Mouse (Mus musculus) erythroblast, adult 5-6 weeks (primary cell): ENCODE measurements at regions not wholly inside any gene's neighbourhood (a gene's known extent, or its start where the extent isn't known, plus 50 kb on each side); places are given as distances from the start of the nearest gene placed in this dataset.

Source experiments
- ATAC-seq: replicated peaks from 2 replicates; pipeline ENCODE4 v1.8.0; 2016; ENCODE audit warnings: moderate number of reproducible peaks, mild to moderate bottlenecking, moderate TSS enrichment, inconsistent platforms; ENCODE audit not compliant: poor library complexity, low FRiP score, severe bottlenecking

DNA sequence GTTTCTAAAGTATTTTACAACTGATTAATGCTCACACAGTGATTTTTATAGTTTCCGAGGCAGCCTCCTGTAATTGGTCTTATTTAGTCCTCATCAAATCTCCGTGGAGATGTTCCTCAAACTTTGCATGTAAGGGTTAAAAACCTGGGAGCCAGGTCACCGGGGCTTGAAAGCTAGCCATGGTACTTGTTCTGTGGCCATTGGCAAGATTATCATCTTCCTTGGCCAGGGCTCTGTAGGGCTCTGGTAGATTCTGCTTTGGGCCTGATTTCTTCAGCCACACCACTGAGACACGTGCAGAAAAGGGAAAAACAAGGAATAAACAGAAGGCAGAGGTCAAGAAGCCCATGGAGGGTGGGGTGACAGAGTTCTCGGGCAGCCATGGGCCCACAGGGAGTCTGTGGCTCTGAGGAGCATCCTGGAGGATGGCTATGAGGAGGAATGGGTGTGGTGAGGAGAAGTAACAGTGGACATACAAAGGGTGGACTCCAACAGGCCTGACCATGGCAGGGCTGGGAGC is 50.7 kb upstream of the Eps8l3 start:
- ATAC-seq, result 0 out of 2 replicates have a peak, but pooled peaks have one; percentile 20

DNA sequence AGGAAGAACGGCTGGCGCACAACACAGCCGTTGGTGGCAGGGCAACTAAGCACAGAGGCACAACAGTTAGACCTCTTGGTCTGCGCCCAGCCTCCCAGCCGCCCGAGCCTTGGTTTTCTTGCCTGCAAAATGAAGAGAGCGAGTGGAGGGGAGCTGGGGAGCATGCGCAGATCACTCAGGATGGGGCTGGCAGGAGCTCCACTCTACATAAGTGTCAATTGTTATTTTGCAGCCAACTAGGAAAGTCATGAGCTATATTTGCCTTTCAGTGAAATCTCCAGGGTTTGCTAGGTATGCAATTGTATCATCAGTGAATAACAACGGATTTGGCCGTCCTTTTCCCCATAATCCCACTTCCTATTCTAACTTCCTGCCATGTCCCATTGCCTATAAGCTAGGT is 51.6 kb upstream of the Eps8l3 start:
- ATAC-seq, result no peak

DNA sequence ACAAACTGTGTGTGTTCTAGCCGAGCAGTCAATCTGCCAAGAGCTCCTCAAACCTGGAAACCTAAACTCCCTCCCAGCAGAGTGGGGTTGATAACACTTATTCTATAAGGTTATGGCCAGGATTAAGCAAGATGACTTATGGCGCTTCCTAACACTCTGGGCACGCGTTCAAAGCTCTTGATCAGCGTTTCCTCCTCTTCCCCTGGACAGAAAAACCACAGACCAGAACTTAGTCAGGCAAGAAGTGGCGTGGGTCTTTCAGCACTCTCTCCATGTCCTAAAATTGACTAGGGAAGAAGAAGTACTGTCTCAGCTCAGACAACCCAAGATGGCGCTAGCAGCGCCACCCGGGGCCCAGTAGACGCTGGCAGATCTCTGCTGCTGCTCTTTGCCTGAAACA is 52.7 kb upstream of the Eps8l3 start:
- ATAC-seq, result no peak

DNA sequence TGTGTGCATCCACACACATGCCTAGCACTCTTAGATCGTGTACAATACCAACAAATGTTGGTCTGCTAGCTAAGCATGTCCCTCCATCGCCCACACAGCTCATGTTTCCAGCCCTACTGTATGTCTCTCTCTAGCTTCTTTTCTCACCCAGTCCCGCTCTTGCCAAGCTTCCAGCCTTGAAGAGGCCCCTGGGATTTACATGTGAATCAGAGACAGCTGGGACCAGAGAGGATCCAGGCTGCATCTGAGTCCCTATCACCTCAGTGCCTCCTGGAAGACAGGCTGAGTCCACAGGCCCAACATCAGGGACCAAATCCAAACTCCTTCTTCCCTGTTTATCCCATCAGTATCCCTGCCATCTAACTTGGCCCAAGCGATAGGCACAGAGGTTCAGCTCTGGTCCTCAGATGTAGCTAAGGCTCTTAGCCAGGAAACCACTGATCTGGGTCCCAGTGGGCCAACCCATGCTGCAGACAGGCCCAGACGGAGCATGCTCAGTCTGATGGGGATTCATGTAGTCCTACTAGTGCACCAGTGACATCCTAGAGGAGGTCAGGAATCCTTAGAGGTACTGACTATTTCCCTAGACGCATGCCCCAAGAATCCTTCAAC is 53.3 kb upstream of the Eps8l3 start:
- no peak for ATAC-seq

DNA sequence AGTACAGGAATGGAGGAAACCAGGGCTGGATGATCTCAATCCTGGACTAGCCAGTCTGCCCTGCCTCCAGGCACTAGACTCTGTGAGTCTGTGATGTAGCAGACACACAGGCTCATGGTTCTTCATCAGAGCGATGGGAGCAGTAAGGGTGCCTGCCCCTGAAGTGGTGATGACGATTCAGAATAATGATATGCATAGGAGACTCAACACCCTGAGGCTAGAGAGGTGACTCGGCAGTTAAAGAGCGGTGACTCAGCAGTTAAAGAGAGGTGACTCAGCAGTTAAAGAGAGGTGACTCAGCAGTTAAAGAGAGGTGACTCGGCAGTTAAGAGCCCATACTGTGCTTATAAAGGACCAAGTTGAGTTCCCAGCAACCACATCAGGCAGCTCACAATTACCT is 53.9 kb upstream of the Eps8l3 start:
- ATAC-seq, result no peak

DNA sequence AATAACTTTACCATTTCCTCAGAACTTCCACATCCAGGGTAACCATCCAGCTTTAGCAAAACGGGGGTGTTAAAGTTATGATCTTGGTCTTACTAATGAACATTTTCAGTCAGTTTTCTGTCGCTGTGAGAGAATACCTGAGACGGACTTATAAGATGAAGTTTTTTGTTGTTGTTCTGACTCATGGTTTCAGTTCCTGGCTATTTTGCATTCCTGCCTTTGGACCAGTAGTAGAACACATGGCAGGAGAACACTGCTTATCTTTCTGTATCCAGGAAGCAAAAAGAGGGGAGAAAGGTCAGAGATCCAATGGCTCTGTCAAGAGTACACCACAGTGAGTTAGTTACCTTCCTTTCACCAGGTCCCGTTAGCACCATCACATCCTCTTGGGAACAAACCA is 54.5 kb upstream of the Eps8l3 start:
- no peak for ATAC-seq

DNA sequence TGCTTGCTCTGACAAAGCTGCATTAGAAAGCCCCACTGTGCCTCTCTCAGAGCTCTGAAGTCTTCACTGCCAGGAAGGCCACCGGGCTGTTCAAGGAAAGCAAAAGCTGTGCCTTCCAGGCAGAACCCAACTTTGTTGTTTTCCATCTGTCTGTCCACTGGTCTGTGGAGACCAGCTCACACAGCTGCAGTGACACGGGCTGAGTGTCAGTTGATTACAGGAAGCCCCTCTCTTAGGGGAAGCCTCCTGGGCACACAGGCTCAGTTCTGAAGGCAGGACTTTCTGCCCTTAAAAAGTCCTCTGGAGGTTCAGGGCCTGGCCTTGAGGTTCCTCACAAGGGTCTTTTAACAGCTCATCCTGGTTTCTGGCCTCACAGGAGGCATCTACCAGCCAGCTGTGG is 55.1 kb upstream of the Eps8l3 start:
- ATAC-seq, result no peak

DNA sequence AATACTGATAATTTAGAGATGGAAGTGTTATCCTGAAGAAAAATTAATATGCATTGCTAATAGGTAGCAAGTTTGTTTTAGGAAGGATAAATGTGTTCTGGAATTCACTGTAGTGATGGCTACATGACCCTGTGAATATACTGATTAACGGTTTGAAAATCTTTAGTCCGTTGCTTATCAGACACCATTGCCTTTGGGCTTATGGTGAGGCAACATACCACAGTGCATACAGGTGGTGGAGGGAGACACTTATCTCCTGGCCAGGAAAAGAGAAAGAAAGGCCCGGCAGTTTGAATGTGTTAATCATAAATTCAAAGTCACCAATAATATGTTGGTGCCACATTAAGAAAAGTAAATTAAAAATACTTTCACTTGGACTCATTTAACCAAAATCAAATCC is 57.4 kb upstream of the Eps8l3 start:
- no peak for ATAC-seq

DNA sequence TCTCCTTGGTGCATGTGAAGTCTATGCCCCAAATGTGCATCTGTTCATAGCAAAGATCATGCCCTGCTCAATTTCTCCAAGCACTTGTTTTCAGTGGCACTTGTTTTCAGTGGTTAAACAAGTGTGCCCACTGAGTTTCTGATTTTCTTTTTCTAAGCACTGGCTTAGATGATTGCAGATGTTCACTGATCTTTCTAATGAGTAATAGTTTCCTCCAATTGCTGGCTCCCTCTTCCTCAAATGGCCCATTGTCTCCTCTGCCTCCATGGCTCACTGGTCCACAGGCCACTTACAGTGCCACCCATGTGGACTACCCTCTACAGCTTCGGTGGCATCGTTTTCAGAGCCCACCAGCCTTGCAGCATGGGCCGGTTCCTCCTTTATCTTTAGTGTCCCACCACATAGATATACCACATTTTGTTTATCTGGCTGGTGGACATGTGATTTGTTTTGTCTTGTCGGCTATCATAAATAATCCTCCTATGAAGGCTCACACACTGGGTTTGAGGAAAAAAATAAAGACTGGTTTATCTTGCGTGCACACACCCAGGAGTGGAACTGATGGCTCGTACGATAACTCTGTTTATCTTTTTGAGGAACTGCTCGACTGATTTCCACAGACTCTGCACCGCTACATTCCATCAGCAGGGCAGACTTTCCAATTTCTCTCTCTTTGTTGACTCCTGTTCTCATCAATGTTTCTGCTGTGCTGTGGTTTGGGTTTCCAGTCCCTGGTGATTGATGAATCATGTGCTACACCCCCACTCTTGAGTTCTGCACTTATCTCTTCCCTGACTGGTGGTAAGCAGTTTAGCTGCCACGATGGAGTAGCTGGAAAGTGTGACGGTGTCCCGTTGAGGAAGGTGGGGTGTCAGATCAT is 58.2 kb upstream of the Eps8l3 start:
- no peak for ATAC-seq

DNA sequence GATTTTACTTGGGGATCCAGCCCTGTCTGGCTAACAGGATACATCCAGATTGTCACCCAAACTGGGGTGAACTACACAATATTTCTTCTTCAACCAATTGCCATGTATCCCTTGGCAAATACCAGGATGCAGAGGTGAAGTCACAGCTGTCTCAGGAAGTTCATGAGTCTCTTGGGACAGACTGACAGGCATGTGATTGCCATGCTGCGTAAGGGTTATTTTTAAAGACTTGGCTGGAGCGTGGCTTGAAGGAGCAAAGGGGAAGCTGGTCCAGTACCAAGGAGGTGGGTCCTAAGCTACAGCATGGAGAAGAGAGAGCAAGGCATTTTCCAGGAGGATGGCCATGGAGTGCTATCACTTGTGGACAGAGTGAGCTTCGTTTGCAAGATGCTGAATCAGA is 55.8 kb upstream of the Csf1 start:
- ATAC-seq, result no peak

DNA sequence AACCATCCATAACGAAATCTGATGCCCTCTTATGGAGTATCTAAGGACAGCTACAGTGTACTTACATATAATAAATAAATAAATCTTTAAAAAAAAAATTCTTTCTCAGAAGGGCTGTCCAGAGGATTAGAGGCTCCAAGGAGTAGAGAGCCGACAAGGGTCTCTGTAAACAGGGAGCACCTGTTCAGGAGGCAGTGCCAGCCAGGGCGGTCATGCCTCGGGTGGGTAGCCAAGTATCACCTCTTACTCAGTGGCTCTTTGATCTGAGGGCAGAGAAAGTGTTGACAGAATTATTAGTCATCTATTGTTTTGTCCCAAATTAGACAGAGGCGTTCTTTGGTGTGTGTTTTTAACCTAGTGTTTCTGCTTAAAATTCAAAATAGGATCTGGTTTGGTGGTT is 54.0 kb upstream of the Csf1 start:
- ATAC-seq, result no peak

DNA sequence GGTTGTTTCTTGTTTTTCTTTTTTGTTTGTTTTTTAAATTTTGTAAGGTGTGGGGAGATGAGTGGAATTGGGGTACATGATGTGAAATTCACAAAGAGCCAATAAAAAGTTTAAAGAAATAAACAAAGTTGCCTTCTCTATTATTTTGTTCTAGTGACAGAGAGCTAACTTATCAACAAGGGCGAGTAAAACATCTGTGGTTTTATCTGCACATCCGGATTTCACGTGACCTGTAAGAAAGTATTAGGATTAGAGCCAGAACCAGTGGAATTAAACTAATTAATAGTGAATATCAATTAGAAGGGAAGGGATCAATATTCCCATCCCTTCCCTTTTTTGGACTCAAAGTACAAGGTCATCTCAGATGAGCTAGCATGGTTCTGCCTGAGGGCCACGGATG is 52.6 kb upstream of the Csf1 start:
- peak; percentile 44; the same call in 1 of the 2 replicates for ATAC-seq

DNA sequence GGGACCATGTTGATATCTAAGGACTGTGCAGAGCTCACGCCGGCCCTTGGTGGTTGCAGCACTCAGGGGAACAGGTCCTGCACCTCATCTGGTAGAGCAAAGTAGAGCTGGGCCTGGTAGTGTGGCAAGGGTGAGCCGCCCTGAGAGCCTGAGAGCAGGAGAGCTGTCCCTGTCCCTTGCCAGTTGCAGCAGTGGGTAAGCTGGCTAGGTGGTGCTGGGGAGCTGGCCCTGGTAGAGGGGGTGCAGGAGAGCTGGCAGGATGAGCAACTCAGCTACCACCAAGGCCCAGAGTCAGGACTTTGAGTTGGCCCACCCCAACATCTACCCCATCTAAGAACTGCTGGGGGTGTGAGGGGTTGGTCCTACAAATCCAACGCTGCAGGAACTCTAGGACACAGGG is 52.1 kb upstream of the Csf1 start:
- ATAC-seq, result 0 out of 2 replicates have a peak, but pooled peaks have one; percentile 40

DNA sequence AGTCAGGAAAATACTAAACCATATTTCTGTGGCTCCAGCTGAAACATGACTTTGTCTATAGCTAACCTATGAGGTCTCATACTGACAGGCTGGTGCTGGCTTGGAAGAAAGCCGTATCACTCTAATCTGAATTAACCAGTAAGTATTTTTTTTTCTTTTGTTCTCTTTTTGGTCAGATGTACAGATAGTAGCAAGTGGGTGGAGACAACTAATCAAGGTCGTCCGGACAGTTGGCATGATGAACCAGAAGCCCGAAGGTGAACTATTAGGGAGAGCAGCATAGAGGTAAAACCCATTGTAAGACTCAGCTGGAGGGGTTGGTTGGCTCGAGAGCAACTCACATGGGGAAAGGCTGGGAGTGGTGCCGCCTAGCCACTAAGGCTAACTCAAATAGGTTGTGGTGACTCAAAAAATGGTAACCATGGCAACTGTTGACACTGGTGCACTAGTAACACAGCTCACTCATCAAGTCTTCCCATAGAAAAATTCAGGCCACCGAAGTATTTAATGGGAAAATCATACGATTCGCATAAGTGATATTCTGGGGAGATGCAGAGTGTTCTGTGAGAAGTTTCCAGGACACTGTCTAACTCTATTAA is 50.3 kb upstream of the Csf1 start:
- no peak for ATAC-seq
